Mouse (Mus musculus) naive thymus-derived CD4-positive, alpha-beta T cell, adult 2 months (primary cell): ENCODE results near the gene AY761185.
"Not testable (repeated sequence)": the region's sequence is repeated elsewhere in the genome, so short reads cannot be mapped to it uniquely, and the experiment has no call there.

ENCODE experiments used
- DNase-seq: peaks from one replicate; pipeline ENCODE4 v3.0.0-alpha.2; 2011; ENCODE audit warnings: low read depth

The AY761185 gene

DNA sequence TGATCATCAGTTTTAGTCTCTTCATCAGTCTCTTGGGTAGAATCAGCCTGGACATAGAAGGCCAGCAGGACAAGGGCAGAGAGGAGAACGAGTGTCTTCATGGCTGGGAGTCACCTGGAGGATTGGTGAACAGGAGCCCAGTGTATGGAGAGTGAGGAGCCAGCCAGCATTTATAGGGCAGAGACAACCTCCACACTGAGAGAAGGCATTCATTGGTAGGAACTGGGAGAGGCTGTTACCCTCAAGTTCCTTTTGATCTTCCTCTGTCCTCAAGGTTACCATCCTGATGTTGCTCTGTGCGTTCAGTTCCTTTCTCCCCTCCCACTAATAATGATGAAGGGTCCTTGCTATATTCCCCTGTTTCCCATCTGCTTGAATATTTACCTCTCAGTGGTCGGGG, at the start of gene AY761185:
Gene AY761185, minus strand, starts transcription at position 101 of the 400 bp plus-strand sequence.
- no peak for DNase-seq

DNA sequence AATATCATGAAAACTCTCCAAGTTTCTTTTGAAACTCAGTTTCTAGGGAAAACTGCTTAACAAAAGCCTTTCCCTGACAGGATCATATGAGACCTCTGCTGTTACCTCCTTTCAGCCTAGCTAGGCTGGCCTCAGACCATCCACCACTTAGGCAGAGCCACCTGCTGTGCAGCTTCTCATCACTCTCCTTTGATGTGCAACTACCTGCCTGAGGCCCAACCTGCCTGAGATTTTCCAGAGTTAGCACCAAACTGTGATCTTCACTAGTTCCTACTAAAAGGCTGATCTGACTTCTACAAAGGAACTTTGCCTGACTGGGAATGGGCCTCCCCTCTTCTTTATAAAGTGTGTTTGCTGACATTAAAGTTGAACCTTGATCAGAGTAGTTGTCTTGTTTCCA, 49.5 kb upstream of the AY761185 start:
- DNase-seq = not testable (repeated sequence)

- DNase-seq = no peak
These were observed 35.3 kb upstream of the AY761185 start for GRCm38 (mm10) chr8:20979846-20980245.

DNA sequence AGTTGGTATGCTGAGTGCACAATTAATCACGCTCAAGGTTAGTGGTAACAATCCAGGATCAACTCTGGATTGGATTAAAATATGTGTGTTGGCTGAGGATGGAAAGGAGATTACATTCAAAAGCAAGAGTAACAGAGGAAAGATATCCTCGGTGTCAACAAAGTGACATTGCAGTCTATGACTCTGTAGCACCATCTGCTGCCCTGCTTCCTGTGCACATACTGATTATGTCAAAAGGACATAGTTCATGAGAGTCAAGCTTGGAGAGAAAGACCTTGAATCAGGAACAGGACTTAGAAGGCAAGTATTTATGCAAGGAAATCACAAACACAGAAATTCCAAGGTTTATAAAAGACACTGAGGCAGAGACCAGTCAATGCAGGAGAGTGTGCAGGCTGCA, 20.0 kb upstream of the AY761185 start:
- DNase-seq = no peak

GRCm38 (mm10) chr8:20921971-20922370, 22.5 kb downstream of the AY761185 start, which contains the start of gene Gm6040:
Gene Gm6040 (minus strand): TSS chr8:20922071.
- no peak for DNase-seq

DNA sequence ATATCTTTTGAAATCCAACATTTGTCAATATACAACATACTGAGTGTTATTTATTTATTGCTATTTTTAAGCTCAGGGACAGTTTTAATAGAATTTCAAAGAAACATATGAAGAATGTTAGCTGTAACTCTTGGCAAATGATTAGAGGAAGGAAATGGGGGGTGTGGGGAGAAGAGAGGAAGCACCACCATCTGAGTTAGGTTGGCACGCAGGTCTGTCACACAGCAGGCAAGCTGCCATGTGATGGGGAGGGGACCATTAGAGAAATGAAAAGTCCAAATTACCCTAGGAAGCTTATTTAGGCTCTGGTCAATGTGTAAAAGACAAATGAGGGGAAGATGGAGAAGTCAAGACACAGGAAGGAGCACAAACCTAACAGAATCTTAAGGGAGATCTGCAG, 32.2 kb downstream of the AY761185 start:
- no peak for DNase-seq

DNA sequence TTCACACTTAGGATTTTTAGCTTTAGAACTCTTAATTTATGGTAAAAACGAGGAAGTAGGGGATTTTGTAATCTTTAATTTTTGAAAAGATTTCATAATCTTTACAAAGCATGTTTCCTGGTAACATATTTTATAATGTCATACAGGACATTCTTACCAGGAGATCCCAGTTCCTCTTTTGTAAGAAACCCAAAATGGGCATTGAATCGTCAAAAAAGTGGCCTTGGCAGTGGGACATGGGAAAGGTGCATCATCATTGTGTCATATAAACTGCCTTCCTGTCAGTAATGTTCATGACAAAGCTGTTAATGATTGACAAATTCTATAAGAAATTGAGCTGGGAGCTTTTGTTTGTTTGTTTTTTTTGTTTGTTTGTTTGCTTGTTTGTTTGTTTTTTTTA, 36.3 kb downstream of the AY761185 start:
- DNase-seq = no peak

DNA sequence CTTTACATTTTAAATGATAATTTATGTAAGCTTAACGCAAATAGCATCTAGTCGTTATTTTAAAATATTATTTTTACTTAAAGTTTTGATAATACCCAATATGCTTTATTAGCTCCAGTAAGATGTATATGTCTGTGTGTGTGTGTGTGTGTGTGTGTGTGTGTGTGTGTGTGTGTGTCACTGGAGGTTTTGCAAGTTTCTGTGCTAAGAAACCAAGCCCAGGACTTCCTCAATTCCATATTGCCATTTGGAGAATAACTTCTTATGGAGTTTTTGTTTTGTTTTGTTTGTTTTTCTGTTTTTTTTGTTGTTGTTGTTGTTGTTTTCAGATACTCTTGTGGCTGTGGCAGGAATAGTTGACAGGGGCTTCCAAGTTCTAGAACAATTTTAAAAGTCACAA, 37.4 kb downstream of the AY761185 start:
- DNase-seq = no peak

- DNase-seq = no peak
These were observed 42.0 kb downstream of the AY761185 start, which contains the start of gene Gm15056 for GRCm38 (mm10) chr8:20902527-20902926. Gene Gm15056 (minus strand): TSS chr8:20902627.
